Mouse (Mus musculus) liver, embryonic 13.5 days (tissue): ENCODE results near the gene Zfp219. TPM values are rescaled to one million over a fixed set of nuclear protein-coding genes. Genes with fewer than 3 reads are reported as not detected.

Source experiments
- ATAC-seq: fragments of 200-750 bp; cut with Nextera tagmentation; 2 replicates; pipeline ENCODE4 v1.8.0; 2017; ENCODE audit warnings: low read depth, mild to moderate bottlenecking, moderate number of reproducible peaks, moderate library complexity
- DNase-seq: peaks from one replicate; pipeline ENCODE4 v3.0.0; 2022
- H3K27ac ChIP-seq: fragments of 300-500 bp; sonication (generic); 2 replicates; pipeline ENCODE4 v1.5.1; 2015; ENCODE audit warnings: moderate library complexity, mild to moderate bottlenecking, inconsistent platforms
- H3K27me3 ChIP-seq: fragments of 300-500 bp; sonication (generic); 2 replicates; pipeline ENCODE4 v1.6.1; 2015; ENCODE audit warnings: mild to moderate bottlenecking, inconsistent platforms
- H3K36me3 ChIP-seq: fragments of 300-500 bp; sonication (generic); 2 replicates; pipeline ENCODE4 v1.6.1; 2015; ENCODE audit warnings: mild to moderate bottlenecking, inconsistent platforms
- H3K4me1 ChIP-seq: fragments of 300-500 bp; sonication (generic); replicated peaks from 2 replicates; pipeline ENCODE4 v1.6.1; 2015; ENCODE audit warnings: inconsistent platforms
- H3K4me2 ChIP-seq: fragments of 300-500 bp; sonication (generic); 2 replicates; pipeline ENCODE4 v1.6.1; 2015; ENCODE audit warnings: inconsistent platforms, mild to moderate bottlenecking, moderate library complexity
- H3K4me3 ChIP-seq: fragments of 300-500 bp; sonication (generic); replicated peaks from 2 replicates; pipeline ENCODE4 v1.5.1; 2015; ENCODE audit warnings: mild to moderate bottlenecking, inconsistent platforms
- H3K9ac ChIP-seq: fragments of 300-500 bp; sonication (generic); 2 replicates; pipeline ENCODE4 v1.6.1; 2015; ENCODE audit warnings: mild to moderate bottlenecking, inconsistent platforms
- H3K9me3 ChIP-seq: fragments of 300-500 bp; sonication (generic); replicated peaks from 2 replicates; pipeline ENCODE4 v1.6.1; 2016; ENCODE audit warnings: inconsistent platforms
- WGBS: fragments of 180-500 bp; shearing (Covaris S2); methylation state at CpG from one replicate; pipeline ENCODE4 v1.1.7; 2015; ENCODE audit not compliant: insufficient replicate concordance; 5-methylcytosine and 5-hydroxymethylcytosine counted together
- polyA plus RNA-seq: library from polyadenylated mRNA; unstranded; fragments of >200 nt; fragmentation: Nextera tagmentation; extraction: Ambion mirVana; gene quantifications from 2 replicates; pipeline ENCODE4 v1.2.1, GENCODE M21; 2015

Gene Zfp219
- polyA plus RNA-seq, 1 experiment from 2014 or later, result 10.1 TPM

GRCm38 (mm10) chr14:52010446-52011111, 10.0 kb downstream of the Zfp219 start:
- Histone ChIP-seq H3K36me3 (peaks cover 32% of the 10 kb centered on the region), H3K9ac (no peak overlapping the region), H3K27ac (no peak overlapping the region), H3K4me1 (peaks cover 41% of the 10 kb centered on the region), H3K4me2 (no peak overlapping the region), H3K4me3 (no peak overlapping the region), H3K27me3 (no peaks in the 10 kb centered on the region), H3K9me3 (no peaks in the 10 kb centered on the region)
- 37% methylated on average over 9 of the region's 9 CpGs for WGBS
- ATAC-seq, result no peak
- DNase-seq, result no peak

- no peak for DNase-seq
- H3K4me1 ChIP-seq, result peaks cover 34% of the 10 kb centered on the region
- H3K27me3 ChIP-seq, result no peaks in the 10 kb centered on the region
- no peak overlapping the region for H3K9ac ChIP-seq
- ATAC-seq, result no peak
- WGBS, result 79% methylated on average over 6 of the region's 6 CpGs
- H3K4me3 ChIP-seq, result no peak overlapping the region
- H3K36me3 ChIP-seq, result peaks cover 39% of the 10 kb centered on the region
- H3K27ac ChIP-seq, result no peak overlapping the region
- no peaks in the 10 kb centered on the region for H3K9me3 ChIP-seq
- H3K4me2 ChIP-seq, result no peak overlapping the region
These were observed 10.7 kb downstream of the Zfp219 start for GRCm38 (mm10) chr14:52009841-52010240.

DNA sequence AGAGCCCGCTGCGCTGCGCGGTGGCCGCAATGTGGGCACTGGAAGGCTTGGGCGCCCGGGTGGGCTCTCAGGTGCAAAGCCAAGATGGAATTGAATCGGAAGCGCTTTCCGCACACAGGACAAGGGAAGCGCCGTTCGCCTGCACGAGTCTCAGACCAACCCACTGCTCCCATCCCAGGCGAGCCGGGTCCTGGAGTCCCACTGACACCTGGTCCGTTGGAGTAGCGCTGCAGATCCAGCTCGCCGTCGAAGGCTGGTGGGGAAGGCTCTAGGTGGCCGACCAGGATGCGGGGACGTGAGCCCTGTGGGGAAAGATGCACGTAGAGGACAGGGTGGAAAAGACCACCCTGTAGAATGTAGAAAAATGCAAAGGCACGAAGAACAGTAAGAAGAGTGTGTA, 11.2 kb downstream of the Zfp219 start:
- no peak overlapping the region for H3K27ac ChIP-seq
- no peak overlapping the region for H3K4me3 ChIP-seq
- no peak for DNase-seq
- 0 out of 2 replicates have a peak overlapping the region, but pooled peaks have one; percentile 6 for H3K4me2 ChIP-seq
- ATAC-seq, result no peak
- no peaks in the 10 kb centered on the region for H3K27me3 ChIP-seq
- H3K36me3 ChIP-seq, result peaks cover 43% of the 10 kb centered on the region
- 68% methylated on average over 26 of the region's 26 CpGs for WGBS
- peaks cover 31% of the 10 kb centered on the region for H3K4me1 ChIP-seq
- no peak overlapping the region for H3K9ac ChIP-seq
- H3K9me3 ChIP-seq, result no peaks in the 10 kb centered on the region

DNA sequence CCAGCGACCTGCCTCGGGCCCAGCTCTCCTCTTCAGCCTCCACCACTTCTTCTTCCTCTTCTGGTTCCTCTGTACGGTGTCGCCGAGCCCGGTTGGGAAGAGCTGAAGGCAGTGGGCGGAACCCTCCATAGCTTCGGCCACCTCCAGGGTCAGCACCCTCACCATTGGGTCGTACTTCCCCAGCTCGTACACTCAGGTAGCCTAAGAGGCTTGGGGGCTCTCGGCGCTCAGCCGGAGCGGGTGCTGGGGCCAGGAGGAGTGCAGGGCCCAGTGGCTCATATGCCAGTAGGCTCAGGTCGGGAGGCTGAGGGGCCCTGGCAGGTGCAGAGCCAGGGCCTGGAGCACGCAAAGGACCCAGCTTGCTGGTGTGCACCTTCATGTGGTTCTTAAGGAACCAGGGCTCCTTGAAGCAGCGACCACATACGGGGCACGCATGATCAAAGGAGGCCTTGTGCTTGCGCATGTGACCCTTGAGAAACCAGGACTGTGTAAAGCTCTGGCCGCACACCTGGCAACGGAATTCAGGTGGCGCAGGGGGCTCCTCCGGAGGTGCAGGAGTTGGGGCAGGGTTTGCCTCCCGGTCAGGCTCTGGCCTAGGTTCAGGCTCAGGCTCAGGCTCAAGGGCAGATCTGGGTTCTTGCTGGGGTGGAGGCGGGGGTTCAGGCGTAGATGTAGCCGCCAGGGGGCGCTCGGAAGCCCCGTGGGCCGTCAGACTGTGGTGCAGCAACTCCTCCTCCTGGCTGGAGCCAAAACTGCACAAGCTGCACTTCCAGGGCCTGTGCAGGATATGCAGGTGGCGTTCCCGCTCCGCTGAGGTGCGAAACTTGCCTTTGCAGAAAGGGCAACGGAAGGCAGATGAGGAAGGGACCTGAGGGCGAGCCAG, 12.0 kb downstream of the Zfp219 start:
- WGBS, result 50% methylated on average over 38 of the region's 38 CpGs
- H3K9me3 ChIP-seq, result no peaks in the 10 kb centered on the region
- ATAC-seq (peak; percentile 75), DNase-seq (peak; percentile 79)
- no peak overlapping the region for H3K9ac ChIP-seq
- peaks cover 26% of the 10 kb centered on the region for H3K4me1 ChIP-seq
- H3K27me3 ChIP-seq, result no peaks in the 10 kb centered on the region
- no peak overlapping the region for H3K4me3 ChIP-seq
- H3K36me3 ChIP-seq, result peaks cover 51% of the 10 kb centered on the region
- no peak overlapping the region for H3K27ac ChIP-seq
- 0 out of 2 replicates have a peak overlapping the region, but pooled peaks have one; percentile 6 for H3K4me2 ChIP-seq

- no peak overlapping the region for H3K4me3 ChIP-seq
- ATAC-seq (no peak), DNase-seq (no peak)
- H3K9ac ChIP-seq, result no peak overlapping the region
- 90% methylated on average over 23 of the region's 23 CpGs for WGBS
- H3K27me3 ChIP-seq, result no peaks in the 10 kb centered on the region
- peaks cover 64% of the 10 kb centered on the region for H3K36me3 ChIP-seq
- no peaks in the 10 kb centered on the region for H3K9me3 ChIP-seq
- peaks cover 24% of the 10 kb centered on the region for H3K4me1 ChIP-seq
- H3K4me2 ChIP-seq, result no peak overlapping the region
- no peak overlapping the region for H3K27ac ChIP-seq
These were observed 13.8 kb downstream of the Zfp219 start for GRCm38 (mm10) chr14:52006771-52007170.

DNA sequence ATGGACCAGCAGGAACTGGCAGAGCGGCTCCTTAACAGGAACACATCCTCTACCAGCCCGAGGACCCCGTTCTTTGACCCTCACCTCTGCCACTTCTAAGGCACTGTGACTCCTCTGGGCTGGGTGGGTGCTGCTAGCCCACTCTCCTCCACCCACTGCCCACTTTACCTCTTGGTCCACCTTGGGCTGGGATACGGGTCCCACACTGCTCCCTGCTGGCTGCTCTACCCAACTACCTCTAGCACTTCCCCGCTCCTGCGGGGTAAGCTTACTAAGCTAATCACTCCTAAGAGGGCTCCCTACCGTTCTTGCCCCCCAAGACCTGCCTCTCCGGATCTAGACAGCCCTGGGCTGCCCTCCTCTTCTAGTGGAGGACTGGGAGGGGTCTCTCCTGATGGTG, 14.3 kb downstream of the Zfp219 start:
- WGBS, result 82% methylated on average over 8 of the region's 8 CpGs
- Histone ChIP-seq H3K9ac (no peak overlapping the region), H3K4me3 (no peak overlapping the region), H3K27me3 (no peaks in the 10 kb centered on the region), H3K4me1 (peaks cover 20% of the 10 kb centered on the region), H3K9me3 (no peaks in the 10 kb centered on the region), H3K36me3 (peaks cover 65% of the 10 kb centered on the region), H3K4me2 (no peak overlapping the region), H3K27ac (no peak overlapping the region)
- ATAC-seq (no peak), DNase-seq (no peak)

GRCm38 (mm10) chr14:52005616-52006015, 14.9 kb downstream of the Zfp219 start:
- Histone ChIP-seq H3K4me2 (no peak overlapping the region), H3K27me3 (no peaks in the 10 kb centered on the region), H3K36me3 (peaks cover 70% of the 10 kb centered on the region), H3K9me3 (no peaks in the 10 kb centered on the region), H3K4me3 (no peak overlapping the region), H3K9ac (no peak overlapping the region), H3K4me1 (peaks cover 17% of the 10 kb centered on the region), H3K27ac (no peak overlapping the region)
- 74% methylated on average over 6 of the region's 6 CpGs for WGBS
- DNase-seq, result no peak
- no peak for ATAC-seq

- H3K4me2 ChIP-seq, result no peak overlapping the region
- H3K9me3 ChIP-seq, result no peaks in the 10 kb centered on the region
- WGBS, result 80% methylated on average over 7 of the region's 7 CpGs
- DNase-seq (no peak), ATAC-seq (no peak)
- H3K36me3 ChIP-seq, result peaks cover 72% of the 10 kb centered on the region
- no peaks in the 10 kb centered on the region for H3K27me3 ChIP-seq
- no peak overlapping the region for H3K9ac ChIP-seq
- no peak overlapping the region for H3K27ac ChIP-seq
- peaks cover 12% of the 10 kb centered on the region for H3K4me1 ChIP-seq
- H3K4me3 ChIP-seq, result no peak overlapping the region
These were observed 15.4 kb downstream of the Zfp219 start for GRCm38 (mm10) chr14:52005141-52005540.

GRCm38 (mm10) chr14:52003981-52004495, 16.5 kb downstream of the Zfp219 start:
- Histone ChIP-seq H3K4me1 (peaks cover 8% of the 10 kb centered on the region), H3K36me3 (peaks cover 73% of the 10 kb centered on the region), H3K9ac (no peak overlapping the region), H3K27me3 (no peaks in the 10 kb centered on the region), H3K27ac (no peak overlapping the region), H3K4me3 (no peak overlapping the region), H3K9me3 (no peaks in the 10 kb centered on the region), H3K4me2 (no peak overlapping the region)
- 55% methylated on average over 16 of the region's 16 CpGs for WGBS
- ATAC-seq (no peak), DNase-seq (no peak)

- DNase-seq (no peak), ATAC-seq (no peak)
These were observed 23.1 kb downstream of the Zfp219 start for GRCm38 (mm10) chr14:51997483-51997882.

DNA sequence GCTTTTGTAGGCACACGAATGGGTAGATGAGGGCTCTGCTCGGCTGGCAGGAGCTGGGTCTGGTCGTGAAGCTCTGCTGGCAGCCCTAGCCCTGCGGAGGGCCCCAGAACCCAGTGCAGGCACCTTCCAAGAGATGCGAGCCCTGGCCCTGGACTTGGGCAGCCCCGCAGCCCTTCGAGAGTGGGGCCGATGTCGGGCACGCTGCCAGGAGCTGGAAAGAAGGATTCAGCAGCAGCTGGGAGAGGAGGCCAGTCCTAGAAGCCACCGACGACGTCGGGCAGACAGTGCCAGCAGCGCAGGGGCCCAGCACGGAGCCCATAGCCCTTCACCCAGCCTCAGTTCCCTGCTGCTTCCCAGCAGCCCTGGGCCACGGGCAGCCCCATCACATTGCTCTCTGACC, 23.7 kb downstream of the Zfp219 start:
- no peak for DNase-seq
- peaks cover 74% of the 10 kb centered on the region for H3K36me3 ChIP-seq
- no peaks in the 10 kb centered on the region for H3K9me3 ChIP-seq
- H3K4me3 ChIP-seq, result no peak overlapping the region
- H3K9ac ChIP-seq, result no peak overlapping the region
- H3K27ac ChIP-seq, result no peak overlapping the region
- no peaks in the 10 kb centered on the region for H3K27me3 ChIP-seq
- peaks cover 8% of the 10 kb centered on the region for H3K4me1 ChIP-seq
- H3K4me2 ChIP-seq, result no peak overlapping the region
- WGBS, result 75% methylated on average over 17 of the region's 17 CpGs
- ATAC-seq, result no peak

More at GRCm38 (mm10) chr14:51997483-51997882, 23.1 kb downstream of the Zfp219 start:
- Histone ChIP-seq H3K27me3 (no peaks in the 10 kb centered on the region), H3K9me3 (no peaks in the 10 kb centered on the region), H3K36me3 (peaks cover 72% of the 10 kb centered on the region), H3K4me2 (no peak overlapping the region), H3K4me1 (peaks cover 8% of the 10 kb centered on the region), H3K9ac (no peak overlapping the region), H3K4me3 (no peak overlapping the region), H3K27ac (no peak overlapping the region)
- WGBS, result 87% methylated on average over 14 of the region's 14 CpGs
